Mouse (Mus musculus): ENCODE results near the gene Myom1. TPM values are rescaled to one million over a fixed set of nuclear protein-coding genes. Genes with fewer than 3 reads are reported as not detected.
A peak's percentile ranks its signal among the peaks of the same experiment; 100 is the strongest.

The Myom1 gene
- polyA plus RNA-seq, 1 experiment from 2014 or later = 1.3 TPM

DNA sequence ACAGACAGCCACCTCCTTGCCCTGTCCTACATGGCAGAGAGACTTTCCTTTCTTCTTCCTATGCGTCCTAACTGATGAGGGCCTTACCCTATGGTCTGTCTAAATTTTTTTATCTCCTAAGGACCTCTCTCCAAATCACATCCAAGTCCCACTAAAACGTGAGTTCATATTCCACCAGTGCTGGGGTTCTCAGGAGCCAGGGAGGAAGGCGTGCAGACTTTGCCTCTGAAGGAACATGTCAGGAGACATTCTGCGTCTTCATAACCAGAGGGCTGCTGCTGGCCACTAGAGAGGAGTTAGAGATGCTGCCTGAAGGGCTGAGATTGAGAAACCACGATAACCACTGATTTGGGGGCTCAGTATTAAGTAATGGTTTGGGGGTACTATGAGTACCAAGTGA, 4.5 kb downstream of the Myom1 start:
- H3K36me3 ChIP-seq (ENCODE audit: poor library complexity, severe bottlenecking) = no peaks in the 10 kb centered on the region
- no peak overlapping the region for H3K4me2 ChIP-seq
- H3K9me3 ChIP-seq (replicated peaks) = no peaks in the 10 kb centered on the region
- H3K4me3 ChIP-seq = no peak overlapping the region
- ATAC-seq = no peak
- H3K27ac ChIP-seq = no peak overlapping the region
- 83% methylated on average over 5 of the region's 5 CpGs for WGBS
- no peak overlapping the region for H3K9ac ChIP-seq
- no peaks in the 10 kb centered on the region for H3K27me3 ChIP-seq
- peaks cover 10% of the 10 kb centered on the region for H3K4me1 ChIP-seq

DNA sequence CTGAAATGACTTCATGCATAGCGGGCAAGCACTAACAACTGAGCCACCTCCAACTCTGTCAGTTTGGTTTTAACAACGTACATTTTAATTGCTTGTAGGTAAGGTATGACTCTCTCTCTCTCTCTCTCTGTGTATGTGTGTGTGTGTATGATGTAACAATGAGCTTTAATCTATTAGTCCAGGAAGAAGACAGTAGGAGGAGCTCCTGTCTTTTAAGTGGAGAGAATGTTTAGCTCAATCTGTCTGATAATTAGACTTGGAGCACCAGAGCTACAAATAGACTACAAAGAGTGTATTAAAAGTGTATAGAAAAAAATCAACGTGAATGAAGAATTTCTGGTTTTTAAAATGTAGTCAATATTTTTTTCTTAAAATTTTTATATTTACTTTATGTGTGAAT, 6.2 kb downstream of the Myom1 start:
- no peak overlapping the region for H3K4me2 ChIP-seq
- WGBS = 78% methylated on average over 3 of the region's 3 CpGs
- H3K4me1 ChIP-seq = no peaks in the 10 kb centered on the region
- H3K4me3 ChIP-seq = no peak overlapping the region
- H3K9me3 ChIP-seq (replicated peaks) = no peaks in the 10 kb centered on the region
- no peak overlapping the region for H3K27ac ChIP-seq
- no peak for ATAC-seq
- no peaks in the 10 kb centered on the region for H3K27me3 ChIP-seq
- H3K9ac ChIP-seq = no peak overlapping the region
- H3K36me3 ChIP-seq (ENCODE audit: poor library complexity, severe bottlenecking) = no peaks in the 10 kb centered on the region

DNA sequence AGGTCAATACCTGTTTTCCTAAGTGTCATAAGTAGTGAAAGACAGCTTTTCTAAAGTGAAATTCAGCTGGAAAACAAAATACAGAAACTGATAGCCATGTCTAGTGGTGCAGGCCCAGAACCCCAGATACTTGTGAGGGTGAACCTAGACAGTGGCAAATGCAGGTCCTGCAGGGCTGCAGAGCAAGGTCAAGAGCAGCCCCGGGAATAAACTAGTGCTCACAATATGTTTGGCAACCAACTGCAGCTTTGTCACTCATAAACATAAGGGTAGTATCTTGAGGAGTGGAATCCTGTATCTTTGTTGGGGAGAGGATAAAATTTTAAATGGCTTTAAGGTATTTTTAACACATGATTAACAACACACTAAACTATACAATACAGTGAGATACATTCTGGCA, 7.3 kb downstream of the Myom1 start:
- Histone ChIP-seq H3K9ac (no peak overlapping the region), H3K4me3 (no peak overlapping the region), H3K4me1 (no peaks in the 10 kb centered on the region), H3K36me3 (ENCODE audit: poor library complexity, severe bottlenecking) (no peaks in the 10 kb centered on the region), H3K9me3 (replicated peaks) (no peaks in the 10 kb centered on the region), H3K27ac (no peak overlapping the region), H3K27me3 (no peaks in the 10 kb centered on the region), H3K4me2 (no peak overlapping the region)
- 84% methylated on average over 1 of the region's 1 CpGs for WGBS
- ATAC-seq = no peak

DNA sequence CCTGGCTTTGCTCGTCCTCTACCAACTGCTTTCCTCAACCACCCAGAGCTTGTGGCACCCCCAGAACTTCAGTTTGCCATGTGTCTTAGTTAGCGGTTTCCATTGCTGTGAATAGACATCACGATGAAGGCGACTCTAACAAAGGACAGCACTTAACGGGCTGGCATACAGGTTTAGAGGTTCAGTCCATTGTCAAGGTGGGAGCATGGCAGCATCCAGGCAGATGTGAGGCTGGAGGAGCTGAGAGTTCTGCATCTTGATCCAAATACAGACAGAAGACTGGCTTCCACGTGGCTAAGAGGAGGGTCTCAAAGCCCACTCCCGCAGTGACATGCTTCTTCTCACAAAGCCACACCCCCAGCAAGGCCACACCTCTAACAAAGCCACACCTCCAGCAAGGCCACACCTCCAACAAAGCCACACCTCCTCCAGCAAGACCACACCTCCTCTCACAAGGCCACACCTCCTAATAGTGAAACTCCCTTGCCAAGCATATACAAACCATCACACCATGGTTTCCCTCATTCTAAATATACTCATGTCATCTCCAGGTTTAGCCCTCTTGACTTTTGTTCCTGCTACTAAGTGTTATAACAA, 8.3 kb downstream of the Myom1 start:
- no peaks in the 10 kb centered on the region for H3K27me3 ChIP-seq
- 0 out of 2 replicates have a peak, but pooled peaks have one; percentile 21 for ATAC-seq
- 64% methylated on average over 7 of the region's 7 CpGs for WGBS

DNA sequence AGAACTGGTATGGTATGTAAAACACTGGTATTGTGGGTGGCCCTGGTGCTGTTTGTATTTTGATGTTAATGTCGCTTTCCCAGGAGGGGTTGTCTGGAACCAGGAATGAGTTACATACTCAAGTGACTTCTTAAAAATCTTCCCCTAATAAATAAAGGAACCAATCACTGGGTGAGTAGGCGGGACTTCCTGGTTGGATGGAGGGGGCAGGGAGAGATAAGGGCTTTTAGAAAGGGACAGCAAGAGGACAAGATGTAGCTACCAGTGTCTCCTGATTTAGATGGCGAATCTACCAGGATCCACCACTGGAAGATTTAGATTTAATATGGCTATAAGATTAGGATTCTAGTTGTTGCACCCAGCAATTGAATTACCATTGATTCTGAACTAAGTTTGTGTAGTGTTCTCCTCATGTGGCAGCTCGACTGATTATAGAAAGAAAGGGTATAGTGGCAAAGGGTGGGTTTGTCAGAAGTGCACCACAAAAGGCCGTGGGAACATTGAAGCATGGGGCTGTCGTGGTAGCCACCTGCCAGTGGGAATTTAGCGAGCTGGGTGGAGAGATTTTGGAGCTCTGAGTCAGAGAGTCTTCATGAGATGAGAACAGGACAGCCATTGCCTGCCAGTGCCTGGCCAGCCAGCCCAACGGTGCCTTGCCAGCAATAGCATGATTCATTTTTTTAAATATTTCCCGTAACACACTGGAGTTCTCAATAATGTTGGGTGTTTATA, 9.7 kb downstream of the Myom1 start:
- Histone ChIP-seq H3K4me3 (no peak overlapping the region), H3K4me2 (no peak overlapping the region), H3K9ac (no peak overlapping the region), H3K9me3 (replicated peaks) (no peaks in the 10 kb centered on the region), H3K4me1 (no peaks in the 10 kb centered on the region), H3K36me3 (ENCODE audit: poor library complexity, severe bottlenecking) (no peaks in the 10 kb centered on the region), H3K27ac (no peak overlapping the region), H3K27me3 (no peaks in the 10 kb centered on the region)
- 89% methylated on average over 9 of the region's 9 CpGs for whole genome bisulfite sequencing
- no peak for ATAC-seq

More for the DNA sequence above, 8.3 kb downstream of the Myom1 start:
- Histone ChIP-seq H3K9ac (no peak overlapping the region), H3K4me1 (no peaks in the 10 kb centered on the region), H3K4me2 (no peak overlapping the region), H3K9me3 (replicated peaks) (no peaks in the 10 kb centered on the region), H3K36me3 (ENCODE audit: poor library complexity, severe bottlenecking) (no peaks in the 10 kb centered on the region), H3K4me3 (no peak overlapping the region), H3K27ac (no peak overlapping the region)

DNA sequence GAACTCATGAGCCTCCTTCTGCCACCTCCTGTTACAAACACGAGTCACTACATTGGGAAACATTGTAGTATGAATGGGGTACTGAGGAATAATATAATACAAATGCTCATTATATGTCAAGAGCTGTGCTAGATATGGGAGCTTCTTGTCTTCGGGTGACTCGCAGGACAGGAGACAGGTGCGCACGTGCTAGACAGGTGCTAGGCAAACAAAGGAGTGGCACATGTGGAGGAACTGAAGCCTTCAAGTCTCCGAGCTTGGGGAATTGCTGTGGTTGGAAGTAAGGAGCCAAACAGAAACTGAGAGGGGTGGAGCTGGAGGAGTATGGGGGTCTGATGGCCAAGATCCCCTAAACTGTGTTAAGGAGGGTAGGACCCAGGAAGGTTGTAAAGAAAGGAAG, 10.7 kb downstream of the Myom1 start:
- 96% methylated on average over 6 of the region's 6 CpGs for WGBS
- H3K36me3 ChIP-seq (ENCODE audit: poor library complexity, severe bottlenecking) = no peaks in the 10 kb centered on the region
- no peak overlapping the region for H3K4me2 ChIP-seq
- no peak overlapping the region for H3K9ac ChIP-seq
- H3K27me3 ChIP-seq = no peaks in the 10 kb centered on the region
- ATAC-seq = no peak
- H3K4me3 ChIP-seq = no peak overlapping the region
- no peak overlapping the region for H3K27ac ChIP-seq
- no peaks in the 10 kb centered on the region for H3K9me3 ChIP-seq (replicated peaks)
- no peaks in the 10 kb centered on the region for H3K4me1 ChIP-seq

DNA sequence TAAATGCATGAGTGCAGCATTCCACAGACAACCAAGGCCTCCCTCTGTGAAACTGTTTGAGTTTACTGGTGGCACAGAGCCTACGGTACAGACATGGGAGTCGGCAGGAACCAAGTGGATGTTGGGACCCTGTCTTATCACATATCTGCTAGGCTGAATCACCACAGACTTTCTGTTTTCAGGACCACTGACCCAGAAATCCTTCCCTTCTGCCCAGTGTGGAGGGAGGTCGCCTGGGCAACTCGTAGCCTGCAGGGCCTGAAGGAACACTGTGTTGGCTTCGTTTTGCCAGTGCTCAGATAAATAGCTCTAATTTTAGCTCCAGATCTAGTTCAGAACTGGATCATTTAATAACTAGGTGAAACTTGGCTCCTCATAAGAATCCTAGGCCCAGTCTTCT, 12.5 kb downstream of the Myom1 start:
- WGBS = 51% methylated on average over 5 of the region's 5 CpGs
- Histone ChIP-seq H3K27me3 (no peaks in the 10 kb centered on the region), H3K9me3 (replicated peaks) (no peaks in the 10 kb centered on the region), H3K4me2 (no peak overlapping the region), H3K27ac (no peak overlapping the region), H3K36me3 (ENCODE audit: poor library complexity, severe bottlenecking) (no peaks in the 10 kb centered on the region), H3K9ac (no peak overlapping the region), H3K4me3 (no peak overlapping the region), H3K4me1 (peaks cover 4% of the 10 kb centered on the region; the same call in 1 of the 2 replicates)
- no peak for ATAC-seq

DNA sequence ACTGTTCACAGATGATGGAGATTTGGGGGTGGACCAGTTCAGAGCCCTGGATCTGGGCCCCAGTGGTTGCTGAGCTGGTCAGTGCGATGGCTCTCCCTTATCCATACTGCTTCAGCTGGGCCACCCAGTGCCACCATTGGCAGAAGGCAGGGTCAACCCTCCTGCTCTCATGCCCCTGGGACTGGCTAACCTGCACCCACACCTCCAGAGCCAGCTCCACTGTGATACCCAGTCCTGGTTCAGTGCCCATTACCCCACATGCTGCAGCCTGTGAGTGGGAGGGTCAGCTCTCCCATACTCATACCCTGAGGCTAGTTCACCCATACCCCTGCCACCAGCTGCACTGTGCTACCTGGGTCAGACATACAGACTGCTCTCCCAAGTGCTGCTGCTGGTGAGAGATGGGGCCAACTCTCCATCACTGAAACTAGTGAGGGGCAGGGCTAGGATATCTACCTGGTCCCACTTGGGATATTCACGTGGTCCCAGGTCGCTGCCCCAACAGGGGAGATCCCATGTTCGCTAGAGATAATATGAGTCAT, 15.1 kb downstream of the Myom1 start:
- Histone ChIP-seq H3K4me2 (no peak overlapping the region), H3K27ac (no peak overlapping the region), H3K27me3 (no peaks in the 10 kb centered on the region), H3K4me3 (no peak overlapping the region), H3K9me3 (replicated peaks) (no peaks in the 10 kb centered on the region), H3K4me1 (peaks cover 4% of the 10 kb centered on the region; the same call in 1 of the 2 replicates), H3K9ac (no peak overlapping the region), H3K36me3 (ENCODE audit: poor library complexity, severe bottlenecking) (no peaks in the 10 kb centered on the region)
- WGBS = 96% methylated on average over 4 of the region's 4 CpGs
- no peak for ATAC-seq

DNA sequence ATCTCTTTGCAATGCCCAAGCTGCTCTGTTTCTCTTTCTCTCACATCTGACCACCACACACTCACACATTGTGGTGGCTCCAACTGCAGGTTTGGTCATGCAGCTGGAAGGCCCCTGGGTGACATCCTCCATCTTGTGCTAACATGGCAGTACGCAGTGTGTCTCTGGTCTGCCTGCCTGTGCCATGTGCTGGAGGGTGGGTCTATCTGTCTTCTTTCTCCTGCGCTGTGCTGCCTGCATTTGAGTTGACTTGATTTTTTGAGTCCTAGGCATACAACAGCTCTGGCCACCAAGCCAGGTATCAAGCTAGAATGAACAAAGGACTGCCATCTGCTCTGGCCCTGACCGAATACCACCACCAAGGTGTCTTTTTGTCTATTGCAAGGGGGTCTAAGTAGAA, 15.7 kb downstream of the Myom1 start:
- no peak overlapping the region for H3K4me3 ChIP-seq
- no peak overlapping the region for H3K27ac ChIP-seq
- ATAC-seq = no peak
- H3K4me2 ChIP-seq = no peak overlapping the region
- H3K9ac ChIP-seq = no peak overlapping the region
- peaks cover 4% of the 10 kb centered on the region; the same call in 1 of the 2 replicates for H3K4me1 ChIP-seq
- no peaks in the 10 kb centered on the region for H3K9me3 ChIP-seq (replicated peaks)
- WGBS = 91% methylated on average over 3 of the region's 3 CpGs
- H3K27me3 ChIP-seq = no peaks in the 10 kb centered on the region
- H3K36me3 ChIP-seq (ENCODE audit: poor library complexity, severe bottlenecking) = no peaks in the 10 kb centered on the region

DNA sequence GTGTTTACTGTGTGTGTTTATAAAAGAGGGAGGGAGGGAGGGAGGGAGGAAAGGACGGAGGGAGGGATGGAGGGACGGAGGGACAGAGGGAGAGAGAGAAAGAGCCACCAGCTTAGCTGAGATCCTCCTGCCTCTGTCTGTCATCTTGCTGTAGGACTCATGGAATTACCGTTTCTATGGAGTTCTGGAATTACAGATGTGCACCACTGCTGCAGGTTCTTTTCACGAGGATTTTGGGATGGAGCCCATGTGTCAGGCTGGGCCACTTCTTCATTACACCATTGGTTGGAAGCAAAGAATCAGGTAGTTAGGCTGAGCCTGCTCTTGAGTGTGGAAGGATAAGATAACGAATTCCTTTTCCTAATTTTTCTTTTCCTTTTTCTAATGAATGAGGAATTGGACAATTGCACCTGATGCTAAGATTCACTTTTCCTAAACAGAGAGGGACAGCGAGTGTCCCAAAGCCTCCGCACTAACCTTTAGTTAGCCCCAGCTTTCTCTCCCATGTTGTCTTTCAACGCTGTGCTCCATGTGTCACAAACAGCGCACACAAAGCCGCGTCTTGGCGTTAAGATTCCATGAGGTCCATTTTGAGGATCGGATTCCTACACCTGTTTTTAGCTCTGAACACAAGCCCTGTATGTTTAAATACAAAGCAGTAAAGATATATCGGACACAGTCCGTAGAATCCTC, 16.3 kb downstream of the Myom1 start:
- no peak overlapping the region for H3K4me2 ChIP-seq
- no peaks in the 10 kb centered on the region for H3K9me3 ChIP-seq (replicated peaks)
- no peaks in the 10 kb centered on the region for H3K27me3 ChIP-seq
- H3K9ac ChIP-seq = no peak overlapping the region
- H3K36me3 ChIP-seq (ENCODE audit: poor library complexity, severe bottlenecking) = no peaks in the 10 kb centered on the region
- H3K27ac ChIP-seq = no peak overlapping the region
- peaks cover 4% of the 10 kb centered on the region; the same call in 1 of the 2 replicates for H3K4me1 ChIP-seq
- ATAC-seq = no peak
- H3K4me3 ChIP-seq = no peak overlapping the region
- WGBS = 85% methylated on average over 15 of the region's 15 CpGs

DNA sequence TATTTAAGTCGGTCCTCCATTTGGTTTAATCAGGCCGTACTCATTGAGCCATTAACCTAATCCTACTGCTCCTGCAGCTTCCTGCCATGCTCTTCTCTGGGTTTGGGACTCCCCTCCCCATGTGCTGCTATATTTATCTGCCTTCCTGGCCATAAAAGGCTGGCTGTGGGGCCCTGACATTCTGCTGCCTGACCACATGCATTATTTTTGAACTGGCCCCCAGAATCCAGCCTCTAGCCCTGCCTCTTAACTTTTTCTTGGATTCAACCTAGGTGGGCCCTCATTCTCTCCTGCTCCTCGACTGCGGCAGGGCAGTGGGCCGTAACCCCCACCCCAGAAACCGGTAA, 16.8 kb downstream of the Myom1 start:
- Histone ChIP-seq H3K9ac (no peak overlapping the region), H3K4me1 (peaks cover 4% of the 10 kb centered on the region; the same call in 1 of the 2 replicates), H3K4me2 (no peak overlapping the region), H3K27ac (no peak overlapping the region), H3K27me3 (no peaks in the 10 kb centered on the region), H3K4me3 (no peak overlapping the region), H3K9me3 (replicated peaks) (no peaks in the 10 kb centered on the region), H3K36me3 (ENCODE audit: poor library complexity, severe bottlenecking) (no peaks in the 10 kb centered on the region)
- ATAC-seq = no peak
- WGBS = 44% methylated on average over 6 of the region's 6 CpGs

DNA sequence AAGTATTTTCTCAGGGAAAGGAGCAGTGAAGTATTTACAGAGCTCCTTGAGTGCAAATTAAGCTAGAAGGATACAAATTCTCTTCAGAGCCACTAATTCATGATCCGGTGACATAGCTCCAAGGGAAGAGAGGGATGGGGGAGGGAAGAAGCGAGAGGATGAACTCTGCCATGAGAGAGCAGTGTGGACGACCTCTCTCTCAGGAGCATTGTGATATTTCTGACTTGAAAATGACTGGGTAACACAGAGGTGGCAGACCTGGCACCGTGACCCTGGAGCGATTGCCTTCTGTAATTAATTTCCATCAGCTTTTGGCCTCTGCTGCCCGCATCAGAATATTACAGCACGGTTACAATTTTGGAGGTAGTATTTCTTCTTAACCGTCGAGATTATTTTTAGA, 17.4 kb downstream of the Myom1 start:
- no peaks in the 10 kb centered on the region for H3K36me3 ChIP-seq (ENCODE audit: poor library complexity, severe bottlenecking)
- H3K4me2 ChIP-seq = no peak overlapping the region
- 68% methylated on average over 9 of the region's 9 CpGs for WGBS
- H3K27me3 ChIP-seq = no peaks in the 10 kb centered on the region
- no peaks in the 10 kb centered on the region for H3K9me3 ChIP-seq (replicated peaks)
- peaks cover 4% of the 10 kb centered on the region; the same call in 1 of the 2 replicates for H3K4me1 ChIP-seq
- H3K27ac ChIP-seq = no peak overlapping the region
- no peak overlapping the region for H3K9ac ChIP-seq
- ATAC-seq = no peak
- H3K4me3 ChIP-seq = no peak overlapping the region

All from forebrain, embryonic 13.5 days (tissue).